Mouse (Mus musculus) cerebellum, adult 2 months (tissue): ENCODE measurements around the gene Pheta2.

ENCODE experiments used
- CTCF ChIP-seq: fragments of 200-500 bp; IDR thresholded peaks from 2 replicates; pipeline ENCODE4 v1.5.1; 2011; ENCODE audit warnings: low read depth, mild to moderate bottlenecking, control low read depth, low read length, moderate library complexity, borderline replicate concordance; ENCODE audit not compliant: insufficient read depth
- POLR2A ChIP-seq: fragments of 200-500 bp; IDR thresholded peaks from 2 replicates; pipeline ENCODE4 v1.6.1; 2011; ENCODE audit warnings: low read length, control low read depth, borderline replicate concordance; ENCODE audit not compliant: insufficient read depth

DNA sequence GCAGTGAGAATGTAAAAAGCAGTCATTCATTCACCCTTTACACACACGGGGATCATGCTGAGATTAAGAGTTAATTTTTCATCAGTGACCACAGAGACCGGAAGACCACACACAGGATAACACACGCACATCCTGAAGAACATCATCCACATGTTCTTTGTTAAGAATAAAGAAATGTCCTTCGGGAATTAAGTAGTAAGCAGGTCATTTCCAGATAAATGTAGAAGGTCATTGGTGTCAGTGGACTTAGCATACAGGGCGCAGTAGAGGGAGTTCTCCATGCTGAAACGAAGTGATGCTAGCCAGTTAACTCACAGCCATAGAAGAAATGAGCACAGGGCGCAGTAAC is 41.9 kb downstream of the Pheta2 start:
- TF ChIP-seq CTCF, result no peak
- no peak for TF ChIP-seq POLR2A
